Mouse (Mus musculus): ENCODE data around the gene Scgb2b21.
"Not testable (repeated sequence)": the region's sequence is repeated elsewhere in the genome, so short reads cannot be mapped to it uniquely, and the experiment has no call there.

Gene Scgb2b21

DNA sequence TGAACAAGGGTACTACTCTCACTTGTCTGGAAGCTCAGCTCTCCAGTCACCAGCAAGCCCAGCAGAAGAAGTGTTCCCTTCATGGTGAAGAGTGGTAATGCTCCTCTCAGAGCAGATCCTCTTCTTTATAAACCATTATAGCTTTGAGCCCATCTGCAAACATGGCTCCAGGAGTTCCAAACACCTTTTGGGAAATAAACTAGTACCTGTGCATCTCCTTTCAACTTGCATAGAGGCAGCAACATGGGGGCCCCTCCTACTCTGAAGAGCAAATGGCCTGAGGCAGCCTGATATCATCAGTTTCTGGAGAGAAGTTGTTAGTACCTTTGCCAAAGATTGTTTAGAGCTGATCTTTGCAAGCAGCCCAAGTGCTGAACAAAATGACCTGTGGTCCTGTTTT, at the start of gene Scgb2b21:
TSS of gene Scgb2b21 (minus strand) at position 101 of the 400 bp plus-strand sequence.
- no peak for DNase-seq (ENCODE audit: low read depth)

GRCm38 (mm10) chr7:33543420-33543819, 23.2 kb upstream of the Scgb2b21 start:
- DNase-seq (ENCODE audit: low read depth) = not testable (repeated sequence)
